Mouse (Mus musculus): ENCODE data around the gene Dcst2. TPM values are rescaled to one million over a fixed set of nuclear protein-coding genes. Genes with fewer than 3 reads are reported as not detected.

The Dcst2 gene
- polyA plus RNA-seq, 1 experiment, result not detected

DNA sequence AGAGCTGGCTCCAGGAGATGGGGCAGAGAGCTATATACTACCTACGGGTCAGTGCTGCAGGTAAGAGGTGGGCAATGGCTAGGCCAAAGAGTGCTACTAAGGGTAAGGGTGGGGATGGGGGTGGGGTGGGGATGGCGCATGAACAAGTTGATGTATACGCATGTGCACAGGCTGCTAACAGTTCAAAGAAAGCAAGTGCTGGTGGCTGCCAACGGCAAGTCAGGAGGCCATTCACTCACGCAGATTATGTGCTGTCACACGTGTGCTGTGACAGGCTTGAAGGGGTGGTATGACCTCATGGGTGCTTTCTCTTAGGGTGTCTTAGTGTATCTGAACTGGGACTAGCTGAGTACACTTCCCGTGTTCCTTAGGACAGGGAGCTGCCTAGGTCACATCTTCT, 39.6 kb downstream of the Dcst2 start:
- H3K4me3 ChIP-seq (ENCODE audit: insufficient read depth, low read length), result no peak overlapping the region
- no peaks in the 10 kb centered on the region; the same call in 1 of the 2 replicates for H3K4me1 ChIP-seq (ENCODE audit: control insufficient read depth, insufficient read depth, low read length)
- H3K27ac ChIP-seq (ENCODE audit: insufficient read depth, low read length), result no peak overlapping the region
- TF ChIP-seq POLR2A (IDR thresholded peaks at IDR 0.05; ENCODE audit: low read depth, low read length) (no peak), CTCF (IDR thresholded peaks at IDR 0.05; ENCODE audit: borderline replicate concordance, insufficient read depth, low read length) (no peak)

DNA sequence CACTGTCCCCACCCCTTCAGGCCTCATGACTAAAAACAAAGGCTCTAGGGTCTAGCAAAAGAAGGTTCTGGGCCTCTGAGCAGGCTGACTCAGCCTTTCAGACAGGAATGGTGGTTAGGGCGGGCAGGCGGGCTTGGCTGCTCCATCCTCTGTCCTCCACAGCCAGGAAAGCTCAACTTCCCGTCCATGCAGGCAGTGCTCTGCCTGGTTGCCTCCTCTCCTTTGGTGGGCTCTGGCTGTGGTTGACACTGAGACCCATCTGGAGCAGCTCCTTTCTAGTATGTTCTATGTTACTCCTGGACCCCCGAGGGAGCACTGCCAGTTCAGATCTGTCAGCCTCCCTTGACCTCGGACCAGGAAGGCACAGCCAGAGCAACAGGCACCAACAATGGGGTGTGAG, 40.9 kb downstream of the Dcst2 start, which contains the start of gene Lenep:
TSS of gene Lenep (minus strand) at position 101 of the 400 bp plus-strand sequence.
- Histone ChIP-seq H3K27ac (ENCODE audit: insufficient read depth, low read length) (no peak within 1 kb of the TSS), H3K4me3 (ENCODE audit: insufficient read depth, low read length) (no peak within 1 kb of the TSS), H3K4me1 (ENCODE audit: control insufficient read depth, insufficient read depth, low read length) (no peaks in the 10 kb centered on the region; the same call in 1 of the 2 replicates)
- TF ChIP-seq CTCF (IDR thresholded peaks at IDR 0.05; ENCODE audit: borderline replicate concordance, insufficient read depth, low read length), result no peak
- TF ChIP-seq POLR2A (IDR thresholded peaks at IDR 0.05; ENCODE audit: low read depth, low read length), result no peak

DNA sequence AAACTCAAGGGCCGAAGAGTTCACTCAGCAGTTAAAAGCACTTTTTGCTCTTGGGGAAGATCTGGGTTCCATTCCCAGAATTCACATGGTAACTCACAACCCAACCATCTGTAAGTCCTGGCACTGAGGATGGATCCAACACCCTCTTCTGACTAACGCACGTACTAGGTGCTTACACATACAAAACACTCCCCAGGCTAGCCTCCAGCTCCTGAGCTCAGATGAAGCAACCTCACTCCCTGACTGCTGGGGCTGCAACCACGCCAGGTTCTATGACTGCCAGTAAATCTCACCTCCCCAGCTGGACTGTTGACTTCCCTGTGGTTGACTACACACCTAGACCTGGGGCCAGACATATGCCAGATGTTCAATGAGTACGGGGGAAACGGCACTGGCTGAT, 45.1 kb downstream of the Dcst2 start:
- TF ChIP-seq POLR2A (IDR thresholded peaks at IDR 0.05; ENCODE audit: low read depth, low read length) (no peak), CTCF (IDR thresholded peaks at IDR 0.05; ENCODE audit: borderline replicate concordance, insufficient read depth, low read length) (no peak)
- H3K4me1 ChIP-seq (ENCODE audit: control insufficient read depth, insufficient read depth, low read length), result 0 out of 2 replicates have a peak, but pooled peaks cover 5% of the 10 kb centered on the region
- H3K4me3 ChIP-seq (ENCODE audit: insufficient read depth, low read length), result no peak overlapping the region
- H3K27ac ChIP-seq (ENCODE audit: insufficient read depth, low read length), result no peak overlapping the region

DNA sequence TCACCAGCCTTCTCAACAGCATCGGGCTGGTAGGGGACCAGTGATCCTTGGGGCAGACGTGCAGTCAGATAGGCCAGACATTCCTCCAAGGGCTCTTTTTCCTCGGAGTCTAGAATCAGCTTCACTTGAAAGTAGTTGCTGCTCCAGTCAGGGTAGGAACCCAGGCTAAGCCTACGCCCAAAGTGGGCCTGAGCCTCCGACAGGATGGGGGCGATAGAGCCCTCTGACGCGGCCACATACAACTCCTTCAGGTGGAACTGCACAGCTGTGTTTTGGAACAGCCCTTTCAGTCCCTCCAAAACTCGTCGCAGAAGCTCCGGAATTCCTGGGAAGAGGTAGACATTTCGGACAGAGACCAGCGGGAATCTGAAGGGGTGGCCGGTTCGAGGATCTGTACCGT, 46.7 kb downstream of the Dcst2 start:
- 0 out of 2 replicates have a peak, but pooled peaks cover 5% of the 10 kb centered on the region for H3K4me1 ChIP-seq (ENCODE audit: control insufficient read depth, insufficient read depth, low read length)
- TF ChIP-seq POLR2A (IDR thresholded peaks at IDR 0.05; ENCODE audit: low read depth, low read length) (no peak), CTCF (IDR thresholded peaks at IDR 0.05; ENCODE audit: borderline replicate concordance, insufficient read depth, low read length) (no peak)
- H3K4me3 ChIP-seq (ENCODE audit: insufficient read depth, low read length), result no peak overlapping the region

DNA sequence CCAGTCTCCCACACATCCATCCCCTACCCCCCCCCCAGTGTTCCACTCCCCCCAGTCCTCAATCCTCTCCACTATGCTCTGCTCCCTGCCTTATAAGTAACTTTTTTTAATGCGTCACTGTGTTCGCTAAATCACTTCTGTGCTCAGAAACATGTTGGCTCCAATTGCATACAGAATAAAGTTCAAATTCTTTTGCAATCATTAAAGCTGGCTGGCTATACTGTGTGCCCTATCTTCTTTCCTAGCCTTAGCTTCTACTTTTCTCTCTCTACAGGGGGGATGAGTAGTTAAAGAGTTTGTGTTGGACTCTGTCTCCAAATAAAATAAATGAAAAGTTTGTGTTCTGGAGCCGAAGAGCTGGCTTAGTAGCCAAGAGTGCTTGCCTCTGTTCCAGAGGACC, 47.9 kb downstream of the Dcst2 start:
- no peak overlapping the region for H3K27ac ChIP-seq (ENCODE audit: insufficient read depth, low read length)
- 0 out of 2 replicates have a peak, but pooled peaks cover 5% of the 10 kb centered on the region for H3K4me1 ChIP-seq (ENCODE audit: control insufficient read depth, insufficient read depth, low read length)
- H3K4me3 ChIP-seq (ENCODE audit: insufficient read depth, low read length), result no peak overlapping the region
- no peak for TF ChIP-seq POLR2A (IDR thresholded peaks at IDR 0.05; ENCODE audit: low read depth, low read length)
- TF ChIP-seq CTCF (IDR thresholded peaks at IDR 0.05; ENCODE audit: borderline replicate concordance, insufficient read depth, low read length), result no peak

More for the DNA sequence above, 46.7 kb downstream of the Dcst2 start:
- H3K27ac ChIP-seq (ENCODE audit: insufficient read depth, low read length), result no peak overlapping the region

DNA sequence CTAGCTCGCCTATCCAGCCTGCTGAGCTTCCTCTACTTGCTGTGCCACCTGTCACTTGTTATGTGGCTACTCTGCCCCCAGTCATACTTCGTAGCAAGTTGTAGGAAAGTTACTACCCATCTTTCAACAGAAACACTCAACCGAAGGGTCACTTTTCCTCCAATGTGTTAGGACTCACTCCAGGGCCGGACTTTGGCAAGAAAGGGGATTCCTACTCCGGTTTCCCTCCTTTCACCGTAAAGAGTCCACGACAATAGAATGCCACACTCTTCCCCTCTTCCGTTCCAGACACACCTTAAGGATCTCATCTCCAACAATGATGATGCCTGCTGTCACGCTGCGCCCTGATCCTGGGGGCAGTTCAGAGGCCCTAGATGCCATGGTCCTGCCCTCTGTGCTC, 49.1 kb downstream of the Dcst2 start:
- H3K4me3 ChIP-seq (ENCODE audit: insufficient read depth, low read length), result peak overlapping the region; percentile 78
- TF ChIP-seq CTCF (IDR thresholded peaks at IDR 0.05; ENCODE audit: borderline replicate concordance, insufficient read depth, low read length) (no peak), POLR2A (IDR thresholded peaks at IDR 0.05; ENCODE audit: low read depth, low read length) (no peak)
- H3K4me1 ChIP-seq (ENCODE audit: control insufficient read depth, insufficient read depth, low read length), result 0 out of 2 replicates have a peak, but pooled peaks cover 5% of the 10 kb centered on the region
- no peak overlapping the region for H3K27ac ChIP-seq (ENCODE audit: insufficient read depth, low read length)

DNA sequence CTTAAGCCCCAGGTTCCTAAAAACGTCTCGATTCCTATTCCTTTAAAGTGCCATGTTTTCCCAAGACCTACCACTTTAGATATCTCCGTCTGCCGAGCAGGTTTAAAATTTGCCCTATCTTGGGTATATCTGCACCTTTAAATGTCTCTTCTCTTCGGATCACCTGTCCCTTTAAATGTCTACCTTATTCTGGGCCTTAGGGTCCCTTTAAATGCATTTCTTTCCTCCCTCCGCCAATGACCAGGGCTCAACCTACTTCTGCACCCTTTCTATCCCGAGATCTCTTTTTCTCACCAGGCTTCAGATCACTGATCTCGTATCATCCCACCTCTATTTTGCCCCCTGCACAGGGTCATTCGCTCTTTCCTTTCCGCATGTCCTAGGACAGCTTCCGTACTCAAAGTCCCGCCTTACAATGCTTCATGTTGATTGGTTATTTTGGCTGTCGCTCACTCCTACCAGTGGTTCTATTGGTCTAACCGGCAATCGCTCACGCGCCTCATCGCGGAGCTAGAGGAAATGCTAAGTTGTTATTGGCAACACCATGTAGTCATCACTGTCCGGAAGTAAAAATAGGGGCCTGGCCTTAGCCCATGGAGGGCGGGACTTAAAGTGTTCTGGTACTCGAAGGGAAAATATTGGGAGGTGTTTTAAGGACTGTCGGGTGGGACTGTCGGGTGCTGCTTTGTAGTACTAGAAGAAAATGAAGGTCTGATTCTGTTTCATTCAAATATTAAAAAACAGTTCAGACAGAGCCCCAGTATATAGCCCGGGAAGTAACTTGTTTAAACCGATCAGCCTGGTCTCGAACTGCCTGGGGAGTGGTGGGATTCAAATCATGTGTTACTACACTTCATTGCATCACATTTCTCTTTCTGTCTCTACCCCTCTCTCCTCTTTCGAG, 50.0 kb downstream of the Dcst2 start, which contains the start of gene Flad1:
TSS of gene Flad1 (minus strand) at position 381 of the 904 bp plus-strand sequence.
- 0 out of 2 replicates have a peak, but pooled peaks cover 5% of the 10 kb centered on the region for H3K4me1 ChIP-seq (ENCODE audit: control insufficient read depth, insufficient read depth, low read length)
- TF ChIP-seq CTCF (IDR thresholded peaks at IDR 0.05; ENCODE audit: borderline replicate concordance, insufficient read depth, low read length) (no peak), POLR2A (IDR thresholded peaks at IDR 0.05; ENCODE audit: low read depth, low read length) (peak; percentile 45)
- H3K27ac ChIP-seq (ENCODE audit: insufficient read depth, low read length), result peak within 1 kb of the TSS; percentile 9; the same call in 1 of the 2 replicates

DNA sequence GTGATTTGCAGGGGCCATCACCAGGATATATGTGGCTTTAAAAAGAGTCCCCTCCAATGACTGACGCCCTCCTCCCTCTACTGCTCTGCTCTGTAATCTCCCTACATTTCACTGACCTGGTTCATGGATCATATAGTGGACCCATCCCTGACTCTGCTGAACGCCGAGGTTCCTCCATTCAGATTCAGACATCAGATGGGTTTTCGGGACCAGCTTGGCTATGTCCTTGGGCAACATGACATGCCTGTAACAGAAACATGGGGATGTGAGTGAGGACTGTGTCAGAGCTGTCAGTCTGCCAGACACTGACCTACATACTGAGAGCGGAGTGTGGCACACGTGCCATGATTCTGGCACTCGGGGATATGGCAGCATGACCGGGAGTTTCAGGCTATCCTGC, 54.4 kb downstream of the Dcst2 start:
- 0 out of 2 replicates have a peak, but pooled peaks cover 4% of the 10 kb centered on the region for H3K4me1 ChIP-seq (ENCODE audit: control insufficient read depth, insufficient read depth, low read length)
- 0 out of 2 replicates have a peak overlapping the region, but pooled peaks have one; percentile 29 for H3K4me3 ChIP-seq (ENCODE audit: insufficient read depth, low read length)
- TF ChIP-seq POLR2A (IDR thresholded peaks at IDR 0.05; ENCODE audit: low read depth, low read length) (no peak), CTCF (IDR thresholded peaks at IDR 0.05; ENCODE audit: borderline replicate concordance, insufficient read depth, low read length) (no peak)
- H3K27ac ChIP-seq (ENCODE audit: insufficient read depth, low read length), result no peak overlapping the region

More for the DNA sequence above, 50.0 kb downstream of the Dcst2 start, which contains the start of gene Flad1:
- peak within 1 kb of the TSS; percentile 78 for H3K4me3 ChIP-seq (ENCODE audit: insufficient read depth, low read length)

DNA sequence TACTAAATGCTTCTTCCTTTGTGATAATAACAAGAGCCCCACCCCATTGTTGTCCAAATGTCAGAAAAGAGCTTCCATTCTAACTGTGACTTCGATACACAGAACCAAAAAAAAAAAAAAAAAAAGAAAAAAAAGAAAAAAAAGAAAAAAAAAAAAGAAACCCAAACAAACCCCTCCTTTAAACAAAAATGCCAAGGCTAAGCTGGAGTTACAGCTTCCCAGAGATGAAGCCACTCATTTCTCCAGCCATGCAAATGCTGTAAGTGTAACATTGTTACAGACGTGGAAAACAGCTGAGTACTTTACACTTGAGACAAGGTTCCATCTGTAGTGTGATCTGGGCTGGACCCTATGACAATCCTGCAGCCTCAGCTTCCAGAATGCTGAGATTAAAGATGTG, 55.4 kb downstream of the Dcst2 start:
- Histone ChIP-seq H3K4me1 (ENCODE audit: control insufficient read depth, insufficient read depth, low read length) (0 out of 2 replicates have a peak, but pooled peaks cover 4% of the 10 kb centered on the region), H3K27ac (ENCODE audit: insufficient read depth, low read length) (peak overlapping the region; percentile 87), H3K4me3 (ENCODE audit: insufficient read depth, low read length) (peak overlapping the region; percentile 95)
- TF ChIP-seq POLR2A (IDR thresholded peaks at IDR 0.05; ENCODE audit: low read depth, low read length) (0 out of 2 replicates have a peak, but pooled peaks have one; percentile 35), CTCF (IDR thresholded peaks at IDR 0.05; ENCODE audit: borderline replicate concordance, insufficient read depth, low read length) (no peak)
